Mouse (Mus musculus): ENCODE results near the gene Klhl31.

GRCm38 (mm10) chr9:77632432-77632831 is 3.9 kb upstream of the Klhl31 start:
- TF ChIP-seq POLR2A (IDR thresholded peaks at IDR 0.05; ENCODE audit: borderline replicate concordance, insufficient read depth, low read length), result no peak
- no peak for TF ChIP-seq CTCF (IDR thresholded peaks at IDR 0.05; ENCODE audit: borderline replicate concordance, insufficient read depth, low read depth, low read length)

Measured in cerebellum, adult 2 months (tissue).